Mouse (Mus musculus) MEL-GATA-1-ER (cell line): Measurements from ENCODE around the gene Mthfsd.

Experiments used
- DNase-seq: peaks from one replicate; pipeline ENCODE4 v3.0.0-alpha.2; 2012; ENCODE audit warnings: low read depth; ENCODE audit errors: extremely low read depth

Gene Mthfsd

GRCm38 (mm10) chr8:121073174-121074107, 34.8 kb downstream of the Mthfsd start:
- no peak for DNase-seq

DNA sequence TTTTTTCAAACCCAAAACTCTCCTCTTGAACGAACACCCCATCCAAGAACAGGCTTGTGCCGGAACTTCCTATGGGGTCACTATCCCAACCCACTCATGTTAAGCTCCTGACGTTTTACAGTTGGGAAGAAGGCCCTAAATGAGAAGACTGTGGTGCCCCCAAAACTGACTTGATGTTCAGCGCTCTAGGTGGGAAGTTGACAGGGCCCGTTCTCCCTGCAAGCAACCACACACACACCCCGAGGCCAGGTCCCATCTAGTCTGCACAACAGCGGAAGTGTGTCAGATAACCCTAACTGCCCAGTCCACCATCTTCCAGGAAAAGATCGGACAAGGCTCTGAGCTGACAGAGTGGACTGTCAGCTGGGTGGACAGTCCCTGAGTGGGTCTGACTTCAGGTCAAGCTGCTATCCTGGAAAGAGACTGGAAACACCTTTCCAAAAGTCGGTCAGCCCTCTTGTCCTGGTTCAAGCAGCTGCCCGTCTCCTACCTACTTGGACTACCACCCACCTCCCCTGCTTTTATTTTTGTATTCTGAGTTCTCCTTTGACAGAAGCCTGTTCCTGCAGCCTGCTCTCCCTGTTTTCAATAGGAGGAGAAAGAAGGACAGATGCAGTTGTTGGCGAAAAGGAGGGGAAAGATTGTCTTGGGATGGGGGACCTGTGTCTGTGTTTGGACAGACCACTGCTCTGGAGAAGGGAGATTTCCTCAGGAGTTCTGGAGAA, 35.6 kb downstream of the Mthfsd start:
- no peak for DNase-seq

GRCm38 (mm10) chr8:121071454-121071853, 36.7 kb downstream of the Mthfsd start:
- no peak for DNase-seq

GRCm38 (mm10) chr8:121063649-121064048, 44.5 kb downstream of the Mthfsd start:
- DNase-seq: no peak

- no peak for DNase-seq
Measured at GRCm38 (mm10) chr8:121062521-121062920, 45.7 kb downstream of the Mthfsd start.

- no peak for DNase-seq
Measured at GRCm38 (mm10) chr8:121059098-121059497, 49.1 kb downstream of the Mthfsd start.

DNA sequence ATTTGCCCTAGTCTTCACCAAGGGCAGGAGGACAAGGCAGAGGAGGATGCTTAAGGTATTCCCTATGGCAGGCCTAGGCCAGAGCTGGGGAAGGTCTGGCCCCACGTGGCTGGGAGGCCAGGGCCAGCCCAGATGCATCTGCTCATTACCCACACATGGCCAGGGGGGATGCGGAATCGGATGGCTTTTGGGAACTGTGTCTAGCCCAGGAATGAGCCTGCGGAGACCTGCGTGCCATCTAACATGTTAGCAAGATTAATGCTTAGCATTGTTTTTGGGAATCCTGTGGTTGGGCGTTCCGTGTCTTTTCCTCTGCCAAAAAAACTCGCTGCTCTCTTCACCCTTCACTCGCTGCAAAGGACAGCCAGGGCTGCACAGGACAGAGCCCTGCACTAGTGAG, 50.1 kb downstream of the Mthfsd start:
- no peak for DNase-seq

DNA sequence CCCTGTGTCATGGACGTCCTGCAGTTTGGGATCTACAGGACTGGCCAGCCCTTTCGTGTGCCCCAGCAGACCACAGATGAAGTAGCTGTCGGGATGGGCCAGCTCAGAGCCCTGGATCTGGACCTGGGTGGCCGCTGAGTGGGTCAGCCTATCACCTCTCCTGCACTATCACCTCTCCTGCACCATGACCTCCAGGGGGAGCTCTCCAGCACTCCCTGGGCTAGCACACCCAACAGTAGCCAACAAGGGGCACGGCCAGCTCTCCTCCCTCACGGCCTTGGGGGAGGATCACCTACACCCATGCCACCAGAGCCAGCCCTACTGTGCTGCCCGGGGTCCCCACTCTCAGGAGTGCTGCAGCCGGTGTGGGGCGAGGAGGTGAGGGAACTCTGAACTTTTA, 60.8 kb downstream of the Mthfsd start:
- DNase-seq: no peak

DNA sequence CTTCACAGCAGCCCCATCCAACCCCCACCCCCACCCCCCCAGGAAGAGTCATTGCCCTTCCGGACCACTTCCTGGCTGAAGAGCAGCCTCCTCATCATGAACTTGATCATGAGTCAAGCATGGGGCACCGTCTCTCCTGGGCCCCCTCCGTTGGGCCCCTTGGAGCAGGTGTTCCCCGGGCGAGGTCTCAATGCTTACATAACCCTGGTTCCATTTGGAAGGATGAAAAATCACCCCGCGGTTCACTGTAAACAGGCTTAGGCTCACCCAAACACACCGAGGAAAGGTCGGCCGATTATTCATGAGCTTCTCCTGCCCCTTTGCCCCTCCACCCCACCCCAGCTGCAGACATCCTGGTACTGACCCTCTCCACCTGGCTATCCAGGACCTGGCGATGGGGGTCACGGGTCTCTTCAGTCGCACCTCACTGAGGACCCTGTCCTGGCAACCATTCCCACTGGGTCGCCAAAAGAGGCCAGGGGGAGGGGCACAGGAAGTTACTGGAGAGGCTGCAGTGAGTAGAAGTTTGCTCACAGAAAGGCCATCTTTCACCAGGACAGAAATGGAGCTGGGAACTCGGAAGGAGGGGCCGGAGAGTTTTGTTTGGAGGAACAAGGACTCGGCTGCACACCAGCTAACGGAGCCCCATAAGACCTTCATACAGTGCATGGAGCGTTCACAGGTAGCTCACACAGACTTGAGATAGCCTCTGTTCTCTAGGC, 64.3 kb downstream of the Mthfsd start:
- no peak for DNase-seq
